Mouse (Mus musculus) left cerebral cortex, adult 2 months (tissue): ENCODE measurements around the gene Eif2b1. TPM values are rescaled to one million over a fixed set of nuclear protein-coding genes. Genes with fewer than 3 reads are reported as not detected.

Source experiments
- DNase-seq, 2 experiments: peaks; one replicate each; pipeline ENCODE4 v3.0.0; 2021 to 2022; ENCODE audit warnings: low spot score in 2 of 2, mixed read lengths in 1 of 2; ENCODE audit errors: extremely low spot score in 1 of 2
- H3K27ac ChIP-seq: fragments of 200-600 bp; 2 replicates; pipeline ENCODE4 v1.8.1; 2022
- H3K4me3 ChIP-seq: fragments of 200-600 bp; 2 replicates; pipeline ENCODE4 v1.8.1; 2022
- CTCF ChIP-seq: fragments of 200-600 bp; IDR thresholded peaks from 2 replicates; pipeline ENCODE4 v1.8.1; 2022; ENCODE audit warnings: antibody characterized with exemption, mild to moderate bottlenecking, moderate library complexity
- intact Hi-C: fragments of 180-260 bp; cut with DNase I; formaldehyde crosslinking; loops from one replicate; pipeline ENCODE4 v1.15.1; 2025
- total RNA-seq, 2 experiments: library from RNA; stranded (reverse); gene quantifications; 2 replicates each; pipeline ENCODE4 v1.2.3; 2021

The Eif2b1 gene
- total RNA-seq, 2 experiments from 2014 or later: 35.1 to 37.7 TPM

DNA sequence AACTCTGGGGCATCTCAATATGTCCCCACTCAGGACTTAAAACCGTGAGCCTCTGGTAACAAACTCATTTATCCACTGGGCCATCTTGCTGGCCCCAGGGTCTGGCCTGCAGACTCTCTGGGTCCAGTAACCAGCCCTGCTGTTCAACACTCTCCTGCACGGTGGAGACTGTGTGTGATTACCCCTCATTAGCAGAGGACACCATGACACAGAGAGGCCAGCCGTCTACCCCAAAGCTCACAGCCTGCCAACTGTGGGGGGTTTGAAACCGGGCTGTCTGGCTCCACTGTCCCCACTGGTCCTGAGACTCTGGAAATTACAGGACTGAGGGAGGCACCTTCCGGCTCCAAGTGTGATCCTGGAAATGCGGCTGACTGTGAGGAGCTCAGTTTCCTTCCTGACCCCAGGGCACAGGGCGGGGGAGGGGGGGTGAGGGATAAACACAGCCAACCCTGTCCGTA, 49.7 kb downstream of the Eif2b1 start:
- TF ChIP-seq CTCF: no peak
- Histone ChIP-seq H3K4me3 (peak overlapping the region; percentile 93), H3K27ac (peak overlapping the region; percentile 97)
- no peak for DNase-seq
- intact Hi-C loops: no loop called here

GRCm38 (mm10) chr5:124528791-124529190, 50.1 kb downstream of the Eif2b1 start:
- DNase-seq: no peak
- no peak for TF ChIP-seq CTCF
- Histone ChIP-seq H3K4me3 (peak overlapping the region; percentile 93), H3K27ac (peak overlapping the region; percentile 97)
- intact Hi-C loops: no loop called here

- H3K4me3 ChIP-seq: peak overlapping the region; percentile 93
- H3K27ac ChIP-seq: peak overlapping the region; percentile 97; the same call in 1 of the 2 replicates
- no peak for TF ChIP-seq CTCF
- no peak for DNase-seq
- intact Hi-C loops: no loop called here
These were observed 50.6 kb downstream of the Eif2b1 start for GRCm38 (mm10) chr5:124528351-124528750.

DNA sequence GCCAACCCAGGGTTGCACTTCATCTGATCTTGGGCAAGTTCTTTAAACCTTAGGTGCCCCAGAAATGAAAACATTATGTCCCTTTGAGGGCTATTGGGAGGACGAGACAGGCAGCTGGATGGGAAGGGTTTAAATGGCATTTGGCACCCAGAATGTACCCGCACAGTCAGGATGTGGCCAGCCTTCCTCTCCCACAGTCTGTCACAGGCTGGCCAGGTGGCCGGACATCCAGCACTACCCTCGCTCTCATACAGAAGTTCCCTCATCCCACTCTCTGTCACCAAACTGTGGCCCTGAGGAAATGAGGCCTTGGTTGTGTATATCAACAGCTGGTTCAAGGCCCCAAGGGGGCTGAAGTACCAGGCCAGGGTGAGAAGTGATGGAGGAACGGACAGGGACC, 54.0 kb downstream of the Eif2b1 start:
- intact Hi-C loops: no loop called here
- Histone ChIP-seq H3K4me3 (no peak overlapping the region), H3K27ac (no peak overlapping the region)
- TF ChIP-seq CTCF: no peak
- no peak for DNase-seq

GRCm38 (mm10) chr5:124523032-124523431, 55.9 kb downstream of the Eif2b1 start:
- H3K4me3 ChIP-seq: no peak overlapping the region
- peak; percentile 34 for TF ChIP-seq CTCF
- intact Hi-C loops: no loop called here
- DNase-seq: no peak
- H3K27ac ChIP-seq: no peak overlapping the region

- no peak for DNase-seq
- TF ChIP-seq CTCF: no peak
- H3K27ac ChIP-seq: 0 out of 2 replicates have a peak overlapping the region, but pooled peaks have one; percentile 9
- no peak overlapping the region for H3K4me3 ChIP-seq
- intact Hi-C loops: no loop called here
These were observed 57.3 kb downstream of the Eif2b1 start for GRCm38 (mm10) chr5:124521588-124521987.

Other genes with a start within 250 kb of the Eif2b1 start
- 100 to 1,000 TPM; 163 to 170 TPM for gene Cdk2ap1, start 216.0 kb downstream of the Eif2b1 start, total RNA-seq
- 100 to 1,000 TPM; 180 to 185 TPM for gene Sbno1, start 153.1 kb downstream of the Eif2b1 start, total RNA-seq
- 10 to 100 TPM; 60.9 to 74.6 TPM for gene Kmt5a, start 139.2 kb downstream of the Eif2b1 start, total RNA-seq
- 10 to 100 TPM; 17.9 to 21.0 TPM for gene Rilpl2, start 100.8 kb downstream of the Eif2b1 start, total RNA-seq
- 10 to 100 TPM; 19.9 to 20.8 TPM for gene Snrnp35, start 96.0 kb downstream of the Eif2b1 start, total RNA-seq
- 10 to 100 TPM; 84.6 to 84.8 TPM for gene Rilpl1, start 47.7 kb downstream of the Eif2b1 start, total RNA-seq
- 10 to 100 TPM; 95.4 to 98.9 TPM for gene Tmed2, start 38.4 kb downstream of the Eif2b1 start, total RNA-seq
- 10 to 100 TPM; 25.8 to 28.3 TPM for gene Ddx55, start 26.3 kb downstream of the Eif2b1 start, total RNA-seq
- gene Gtf2h3, start within 50 bp of the Eif2b1 start, total RNA-seq: 10 to 100 TPM; 26.6 to 28.6 TPM
- gene Atp6v0a2, start 49.4 kb upstream of the Eif2b1 start, total RNA-seq: 10 to 100 TPM; 59.2 to 71.4 TPM
- gene Dnah10, start 146.0 kb upstream of the Eif2b1 start, total RNA-seq: under 1 TPM; 0.36 to 0.47 TPM